Mouse (Mus musculus) gastrocnemius, postnatal 4 days (tissue): ENCODE data around the gene Psmd14. TPM values are rescaled to one million over a fixed set of nuclear protein-coding genes. Genes with fewer than 3 reads are reported as not detected.

Experiments
- DNase-seq, 2 experiments: peaks; one replicate each; pipeline ENCODE4 v3.0.0; 2021 to 2022; ENCODE audit warnings: low spot score in 2 of 2, mixed read lengths in 2 of 2
- microRNA-seq: library from miRNA; unstranded; fragments of <30 nt; microRNA quantifications from one replicate; pipeline ENCODE4 v1.2.0, GENCODE M21; 2021
- total RNA-seq, 2 experiments: library from RNA; stranded (reverse); gene quantifications; 2 replicates each; pipeline ENCODE4 v1.2.3; 2021

Gene Psmd14
- total RNA-seq, 2 experiments from 2014 or later, result 84.8 to 104 TPM

- DNase-seq, result peak; percentile 50 to 58
These were observed 100.3 kb downstream of the Psmd14 start for GRCm38 (mm10) chr2:61811507-61812421.

GRCm38 (mm10) chr2:61812536-61812935 lies 101.0 kb downstream of the Psmd14 start:
- DNase-seq, result no peak

- no peak for DNase-seq
These were observed 101.6 kb downstream of the Psmd14 start for GRCm38 (mm10) chr2:61813106-61813505.

- no peak for DNase-seq
These were observed 102.0 kb downstream of the Psmd14 start for GRCm38 (mm10) chr2:61813521-61813920.

GRCm38 (mm10) chr2:61814548-61815473 lies 103.3 kb downstream of the Psmd14 start:
- DNase-seq, result peak; percentile 28 to 41

- DNase-seq, result peak; percentile 35
These were observed 104.3 kb downstream of the Psmd14 start for GRCm38 (mm10) chr2:61815583-61816313.

- no peak for DNase-seq
These were observed 106.7 kb downstream of the Psmd14 start for GRCm38 (mm10) chr2:61818197-61818596.

- DNase-seq, result no peak
These were observed 108.7 kb downstream of the Psmd14 start for GRCm38 (mm10) chr2:61820203-61820602.

- no peak for DNase-seq
These were observed 112.1 kb downstream of the Psmd14 start for GRCm38 (mm10) chr2:61823426-61824140.

GRCm38 (mm10) chr2:61837243-61837806 lies 125.8 kb downstream of the Psmd14 start:
- DNase-seq, result no peak

Small RNA genes within 50 kb of the gene (microRNA-seq; reads per million reads assigned to microRNA genes)
- not detected for gene Gm22403

Other genes with a start within 250 kb of the Psmd14 start
- 10 to 100 TPM; 17.5 to 22.0 TPM for gene Tank, start 133.1 kb upstream of the Psmd14 start, total RNA-seq
- gene Tbr1, start 91.2 kb downstream of the Psmd14 start, total RNA-seq, result under 1 TPM; 0.36 to 0.49 TPM